Mouse (Mus musculus) embryo, embryonic 10 days (tissue): ENCODE measurements around the gene Fam78a.

Experiments used
- DNase-seq: peaks from one replicate; pipeline ENCODE4 v3.0.0-alpha.2; 2015; ENCODE audit warnings: low spot score

Fam78a gene

GRCm38 (mm10) chr2:32066005-32066404, 18.7 kb downstream of the Fam78a start:
- DNase-seq: no peak

DNA sequence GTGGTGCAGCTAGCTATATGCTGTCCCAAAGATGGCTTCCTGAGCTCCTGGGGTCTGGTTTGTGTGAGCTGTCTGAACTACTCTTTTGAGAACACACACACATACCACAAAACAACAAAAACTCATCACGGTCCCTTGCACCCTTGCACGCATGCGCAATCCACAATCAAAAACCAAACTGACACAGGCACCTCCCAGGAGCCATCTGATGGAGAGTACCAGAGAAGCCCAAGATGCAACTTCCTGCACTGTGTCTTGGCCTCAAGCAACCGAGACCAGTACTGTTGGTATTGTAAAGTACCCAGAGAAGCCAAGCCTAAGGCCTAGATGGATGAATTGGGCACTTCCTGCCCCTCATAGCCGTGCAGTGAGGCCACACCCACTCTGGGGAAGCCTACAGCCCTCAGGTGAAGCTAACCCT, 19.3 kb downstream of the Fam78a start:
- DNase-seq: no peak

GRCm38 (mm10) chr2:32064913-32065312, 19.7 kb downstream of the Fam78a start:
- no peak for DNase-seq

DNA sequence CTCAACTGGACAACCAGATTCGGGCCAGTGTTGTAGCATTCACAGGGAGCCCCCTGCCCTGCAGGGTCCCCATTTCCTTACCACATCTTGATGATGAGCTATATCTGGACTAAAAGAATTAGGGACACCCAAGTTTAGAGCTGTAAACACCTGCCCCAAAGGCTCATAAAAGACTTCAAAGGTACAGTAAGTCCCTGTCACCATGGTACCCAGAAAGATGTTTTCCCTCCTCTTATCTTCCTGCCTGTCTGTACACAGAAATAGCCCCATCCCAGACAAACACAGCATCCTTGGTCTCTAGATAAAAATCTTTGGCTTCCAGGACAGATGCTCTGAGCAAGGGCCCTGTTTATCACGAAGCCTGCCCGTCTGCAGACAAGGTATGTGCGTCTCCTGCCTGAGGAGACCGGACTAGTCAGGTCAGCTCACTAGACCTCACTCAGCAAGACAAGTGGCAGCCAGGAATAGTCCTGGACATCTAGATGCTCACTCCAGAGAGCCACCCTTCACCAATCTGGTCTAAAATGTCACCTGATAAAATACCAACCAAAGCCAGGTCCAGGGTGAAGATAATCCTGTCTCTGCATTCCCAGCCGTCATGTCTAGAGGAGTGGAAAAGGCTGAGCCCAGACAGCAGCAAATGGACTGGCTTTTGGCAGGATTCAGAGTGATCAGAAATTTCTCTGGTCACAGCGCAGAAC, 21.1 kb downstream of the Fam78a start:
- DNase-seq: no peak

- DNase-seq: no peak
These were observed 21.8 kb downstream of the Fam78a start for GRCm38 (mm10) chr2:32062626-32063410.

DNA sequence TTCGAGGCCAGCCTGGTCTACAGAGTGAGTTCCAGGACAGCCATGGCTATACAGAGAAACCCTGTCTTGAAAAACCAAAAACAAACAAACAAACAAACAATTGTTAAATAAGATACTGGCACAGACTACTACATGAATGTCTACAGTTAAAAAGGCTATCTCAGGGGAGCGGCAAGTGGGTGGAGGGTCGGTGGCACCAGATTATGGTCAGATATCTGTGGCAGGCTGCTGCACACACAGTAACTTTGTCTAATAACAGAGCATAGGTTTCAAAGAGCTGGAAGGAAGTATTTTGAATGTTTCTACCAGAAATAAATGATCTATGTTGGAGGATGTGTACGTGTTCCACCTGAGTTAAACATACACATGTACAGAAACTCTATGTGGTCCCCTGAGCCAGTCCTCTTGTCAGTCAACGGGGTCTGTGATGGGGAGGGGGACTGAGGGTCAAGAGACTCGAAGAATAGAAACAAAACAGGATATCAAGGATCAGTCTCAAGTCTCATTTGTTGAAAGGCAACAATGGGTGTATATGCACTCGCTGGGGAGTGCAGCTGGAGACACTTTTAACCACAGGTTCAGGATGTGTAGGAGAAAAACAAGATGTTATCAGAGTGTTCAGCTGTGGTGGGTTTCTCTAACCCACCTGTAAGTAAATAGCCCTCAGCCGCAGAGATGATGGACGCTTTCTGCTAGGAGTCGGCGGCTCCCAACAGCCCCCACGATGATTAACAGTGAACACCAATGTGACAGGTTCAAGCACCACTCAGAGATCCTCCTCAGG, 22.7 kb downstream of the Fam78a start:
- no peak for DNase-seq

- DNase-seq: no peak
These were observed 23.5 kb downstream of the Fam78a start for GRCm38 (mm10) chr2:32061189-32061588.

GRCm38 (mm10) chr2:32060228-32060805, 24.3 kb downstream of the Fam78a start:
- DNase-seq: no peak

DNA sequence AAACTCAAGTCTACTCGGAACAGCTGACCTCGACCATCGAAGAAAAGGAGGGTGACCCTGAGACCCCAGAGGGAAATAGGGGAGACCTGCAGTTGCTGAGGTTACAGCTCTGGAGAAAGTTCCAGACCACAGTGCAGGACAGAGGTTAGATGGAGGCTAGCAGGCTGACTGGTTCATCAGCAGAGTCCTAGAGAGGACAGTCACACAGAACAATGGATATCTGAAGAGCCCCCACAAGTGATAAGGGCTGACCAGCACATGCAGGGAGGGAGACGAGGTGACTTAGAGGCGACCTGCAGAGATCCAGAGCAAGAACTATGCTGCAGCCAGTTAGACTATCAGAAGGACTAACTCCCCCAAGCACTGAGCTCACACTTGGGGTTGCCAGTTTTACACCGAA, 25.0 kb downstream of the Fam78a start:
- no peak for DNase-seq

GRCm38 (mm10) chr2:32058716-32059115, 25.9 kb downstream of the Fam78a start:
- DNase-seq: no peak

DNA sequence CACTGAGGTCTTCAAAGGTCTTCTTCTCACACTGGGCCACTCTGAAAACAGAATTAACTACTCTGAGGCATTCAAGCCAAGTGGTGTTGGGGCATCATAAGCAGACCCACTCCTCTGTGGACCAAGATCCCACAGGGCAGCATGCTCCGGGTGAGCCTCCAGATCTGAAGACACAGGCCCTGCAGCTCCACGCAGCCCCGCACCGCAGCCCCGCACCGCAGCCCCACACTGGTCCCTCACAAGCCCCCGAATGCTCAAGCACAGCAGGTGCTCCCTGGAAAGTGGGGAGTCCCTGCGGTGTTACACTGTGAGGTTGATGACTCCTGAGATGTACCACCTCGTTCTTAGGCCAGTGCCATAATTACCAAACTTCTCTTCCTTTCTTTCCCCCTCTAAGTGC, 26.4 kb downstream of the Fam78a start:
- DNase-seq: no peak

DNA sequence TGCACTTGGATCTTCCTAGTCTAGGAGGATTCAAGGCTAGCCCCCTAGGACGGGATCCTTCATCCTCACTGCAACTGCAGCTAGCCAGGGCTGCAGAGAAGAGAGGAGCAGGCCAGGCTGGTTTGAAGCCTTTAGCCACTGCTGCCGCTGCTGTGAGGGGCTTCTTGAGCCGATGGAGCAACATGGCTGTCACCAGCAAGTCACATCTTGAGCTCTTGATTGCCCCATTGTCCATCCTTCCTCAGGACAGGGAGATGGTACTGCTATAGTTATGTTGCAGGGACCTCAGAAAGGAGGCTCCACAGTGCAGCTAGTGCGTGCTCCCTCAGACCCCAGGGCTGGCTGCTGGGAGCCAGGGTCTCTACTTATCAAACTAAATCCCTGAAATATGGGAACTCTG, 26.9 kb downstream of the Fam78a start:
- DNase-seq: no peak

- no peak for DNase-seq
These were observed 27.3 kb downstream of the Fam78a start for GRCm38 (mm10) chr2:32057360-32057759.

DNA sequence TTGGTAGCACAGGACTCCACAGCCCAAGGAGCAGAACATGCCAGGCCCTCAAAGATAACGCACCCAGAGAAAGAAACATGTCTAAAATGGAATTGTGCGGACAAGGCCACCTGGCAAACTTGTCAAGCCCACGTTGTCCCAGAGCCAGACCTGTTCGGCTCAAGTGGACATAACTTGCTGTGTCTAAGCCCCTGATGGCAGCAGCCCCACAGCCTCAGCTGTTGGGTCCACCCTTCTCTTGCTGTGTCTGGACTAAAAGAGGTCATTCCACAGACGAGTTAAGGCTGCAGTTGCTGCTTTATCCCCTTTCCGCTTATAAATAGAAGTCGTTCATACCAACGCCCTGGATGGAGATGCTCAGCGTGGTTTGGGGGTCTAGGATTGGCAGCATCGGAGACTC, 28.1 kb downstream of the Fam78a start:
- DNase-seq: no peak

GRCm38 (mm10) chr2:32055357-32055965, 29.2 kb downstream of the Fam78a start:
- DNase-seq: peak; percentile 54

DNA sequence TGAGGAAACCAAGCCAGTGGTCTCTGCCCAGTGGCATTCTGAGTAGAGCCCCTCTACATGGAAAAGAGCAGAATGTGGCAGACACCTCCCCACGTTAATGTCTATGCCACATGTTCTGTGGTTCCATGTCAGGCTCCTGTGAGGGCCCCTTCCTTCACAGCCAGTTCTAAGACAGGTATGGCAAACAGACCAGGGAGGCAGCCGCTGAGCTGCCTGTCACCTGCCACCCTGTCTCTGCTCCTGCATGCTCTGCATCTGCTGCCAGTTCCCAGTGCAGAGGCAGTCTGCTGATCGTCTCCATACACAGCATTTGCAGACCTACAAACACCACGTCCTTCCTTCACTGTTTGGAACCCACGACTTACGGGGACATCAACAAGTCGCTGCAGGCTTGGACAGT, 32.2 kb downstream of the Fam78a start:
- DNase-seq: no peak

DNA sequence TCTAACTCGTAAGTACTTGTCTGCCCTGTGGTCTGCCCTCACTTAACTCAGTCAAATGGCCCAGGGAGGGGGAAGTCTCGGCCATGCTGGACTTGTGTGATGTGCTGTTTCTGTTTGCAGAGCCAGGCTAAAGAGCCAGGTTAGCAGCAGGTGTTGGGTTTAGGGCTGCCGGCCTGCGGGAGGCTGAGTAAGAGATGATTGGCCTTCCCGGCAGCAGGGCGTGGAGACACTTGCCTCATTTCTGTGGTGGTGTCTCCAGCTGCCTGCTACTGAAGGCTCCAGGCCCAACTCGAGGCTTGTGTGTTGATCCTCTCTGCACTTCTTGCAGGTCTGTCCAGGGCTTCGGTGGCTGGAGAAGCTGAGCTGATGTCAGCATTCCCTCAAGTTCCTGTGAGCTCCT, 32.9 kb downstream of the Fam78a start:
- no peak for DNase-seq

- no peak for DNase-seq
These were observed 37.3 kb downstream of the Fam78a start for GRCm38 (mm10) chr2:32047323-32047722.

DNA sequence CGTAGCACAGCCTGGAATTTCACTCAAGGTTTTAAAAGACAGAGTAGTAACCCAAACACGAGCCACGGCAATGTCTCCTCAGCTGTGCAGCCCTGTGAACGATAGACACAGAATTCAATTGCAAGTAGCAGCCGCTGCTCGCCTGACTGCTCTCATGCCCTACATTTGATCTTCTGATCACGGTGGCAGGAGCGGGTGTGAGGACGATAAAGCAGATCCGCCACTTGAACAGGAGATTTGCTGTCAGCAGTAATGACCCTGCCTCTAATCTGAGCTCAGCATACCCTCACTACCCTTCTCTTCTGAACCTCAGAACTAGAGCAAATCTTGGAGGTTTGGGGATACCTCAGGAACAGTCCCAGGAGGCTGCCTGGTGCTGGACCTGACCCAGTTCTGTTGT, 38.6 kb downstream of the Fam78a start:
- DNase-seq: no peak

DNA sequence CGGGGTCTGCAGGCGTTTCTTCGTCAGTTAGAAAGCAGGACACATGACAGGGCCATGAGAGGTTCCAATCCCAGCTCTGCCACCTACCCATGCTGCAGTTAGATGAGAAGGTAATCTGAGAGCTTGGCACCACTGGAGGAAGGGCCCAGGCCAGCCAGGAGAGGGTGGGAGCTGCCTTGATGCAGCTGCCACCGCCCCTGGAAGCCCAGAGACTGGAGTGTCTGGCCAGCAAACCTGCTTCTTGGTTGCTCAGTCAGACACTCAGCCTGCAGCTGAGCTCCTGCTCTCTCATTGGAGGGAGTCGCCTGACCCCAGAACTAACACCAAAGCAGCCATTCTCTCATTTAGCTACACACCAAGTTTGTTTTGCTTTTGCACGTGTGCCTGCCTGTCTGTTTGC, 39.3 kb downstream of the Fam78a start:
- DNase-seq: no peak

DNA sequence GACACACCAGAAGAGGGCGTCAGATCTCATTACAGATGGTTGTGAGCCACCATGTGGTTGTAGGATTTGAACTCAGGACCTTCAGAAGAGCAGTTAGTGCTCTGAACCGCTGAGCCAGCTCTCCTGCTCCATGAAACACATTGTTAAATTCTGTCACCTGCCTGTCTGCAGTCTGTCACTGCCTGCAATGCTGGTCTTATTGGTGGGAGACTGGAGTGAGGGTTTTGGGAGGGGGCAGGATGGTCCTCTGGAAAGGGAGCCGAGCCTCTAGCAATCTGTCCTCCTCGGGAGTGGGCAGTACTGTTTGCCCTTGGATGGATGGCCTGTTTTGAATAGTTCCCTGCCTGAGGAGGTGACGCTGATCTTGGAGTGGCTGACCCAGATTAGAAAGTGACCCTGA, 40.8 kb downstream of the Fam78a start:
- DNase-seq: no peak

GRCm38 (mm10) chr2:32041087-32041486, 43.6 kb downstream of the Fam78a start:
- no peak for DNase-seq
